In the genomic region with DNA sequence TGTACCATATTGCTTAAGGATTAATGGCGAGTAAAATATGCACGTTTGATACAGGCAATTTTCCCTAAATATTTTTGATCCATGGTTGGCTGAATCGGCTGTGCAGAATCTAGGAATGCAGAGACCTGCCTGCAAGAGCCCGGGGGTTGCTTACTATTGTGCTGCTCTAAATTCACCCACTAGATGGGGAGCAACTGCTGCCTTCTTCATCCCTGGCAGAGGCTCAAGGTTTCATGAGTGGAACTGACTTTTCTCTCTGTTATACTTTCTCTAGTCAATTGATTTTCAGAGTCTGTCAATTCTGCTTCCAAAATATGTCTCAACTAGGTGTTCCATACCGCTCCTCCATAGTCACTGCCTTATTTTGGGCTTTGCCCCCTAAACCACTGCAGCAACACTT, we compare ENCODE assay signal across 10 mouse cellular contexts.
DNase-seq lines count a peak whose midpoint lies in the region; ATAC-seq lines count a peak whose summit lies in the region.
"Had no signal": no experiment of that assay in that cellular context is flagged by ENCODE, and none has a peak within 500 bp of the region (broad histone marks: within the 10 kb centered on the region; RNA-seq: fewer than 3 reads in every experiment).

No protein-coding gene starts in this region.

- peak; percentile 26; the same call in 1 of the 2 replicates for ATAC-seq in embryonic facial prominence, embryonic 14.5 days (ENCODE audit: low read depth)

- intact Hi-C loops in left cerebral cortex, postnatal 14 days (cut with DNase I), result loop anchor here (5.0 to 10.0 kb wide), 2 partner anchors 86 to 504 kb away; a partner anchor contains a TSS

- H3K4me2 ChIP-seq in embryonic facial prominence, embryonic 14.5 days (ENCODE audit: low read depth, low read length), result no peak overlapping the region

- DNase-seq in embryonic facial prominence, embryonic 14.5 days (ENCODE audit: low spot score), result peak; percentile 73
- no peak for DNase-seq in embryonic facial prominence, embryonic 10.5 days (ENCODE audit: low spot score)
- peak; percentile 48 to 53 for DNase-seq in left cerebral cortex, postnatal 14 days (ENCODE audit: low spot score in 2 of 2)
- no peak for DNase-seq in left cerebral cortex, adult 8-10 months (ENCODE audit: low spot score in 2 of 2)
- peak; percentile 17 for DNase-seq in MN1 (ENCODE audit: low spot score)
- DNase-seq in layer of hippocampus, adult 9-10 months (ENCODE audit: low spot score), result peak; percentile 33
- no peak for DNase-seq in right cerebral cortex, postnatal 14 days
- DNase-seq in natural killer cell, adult 2 months (ENCODE audit: low spot score in 2 of 2), result no peak

- H3K36me3 ChIP-seq in embryonic facial prominence, embryonic 14.5 days (ENCODE audit: control insufficient read depth, insufficient read depth, low read length), result no peaks in the 10 kb centered on the region
- no peaks in the 10 kb centered on the region for H3K36me3 ChIP-seq in embryonic facial prominence, embryonic 10.5 days (replicated peaks)
- H3K36me3 ChIP-seq: forebrain, embryonic 10.5 days had no signal

- peaks cover 10% of the 10 kb centered on the region; the same call in 1 of the 2 replicates for H3K4me1 ChIP-seq in embryonic facial prominence, embryonic 14.5 days (ENCODE audit: control insufficient read depth, insufficient read depth, low read length)
- H3K4me1 ChIP-seq in embryonic facial prominence, embryonic 10.5 days, result peaks cover 33% of the 10 kb centered on the region

- no peaks in the 10 kb centered on the region for H3K9me3 ChIP-seq in embryonic facial prominence, embryonic 14.5 days (ENCODE audit: control insufficient read depth, low read length)
- H3K9me3 ChIP-seq in embryonic facial prominence, embryonic 10.5 days, result no peaks in the 10 kb centered on the region
- H3K9me3 ChIP-seq: forebrain, embryonic 10.5 days had no signal

- H3K9ac ChIP-seq in embryonic facial prominence, embryonic 14.5 days (ENCODE audit: low read depth, low read length), result no peak overlapping the region

- no peak overlapping the region for H3K27ac ChIP-seq in embryonic facial prominence, embryonic 14.5 days (replicated peaks; ENCODE audit: low read depth, low read length)
- H3K27ac ChIP-seq in embryonic facial prominence, embryonic 10.5 days (replicated peaks), result no peak overlapping the region
- H3K27ac ChIP-seq: forebrain, embryonic 10.5 days; macrophage had no signal

- WGBS in embryonic facial prominence, embryonic 14.5 days, result 59% methylated on average over 5 of the region's 5 CpGs
- WGBS in embryonic facial prominence, embryonic 10.5 days, result 81% methylated on average over 5 of the region's 5 CpGs

- H3K27me3 ChIP-seq in embryonic facial prominence, embryonic 14.5 days (replicated peaks; ENCODE audit: control insufficient read depth, insufficient read depth, low read length), result no peaks in the 10 kb centered on the region
- H3K27me3 ChIP-seq in embryonic facial prominence, embryonic 10.5 days (replicated peaks; ENCODE audit: low read depth, poor library complexity, severe bottlenecking), result peaks cover 16% of the 10 kb centered on the region

- no peak overlapping the region for H3K4me3 ChIP-seq in embryonic facial prominence, embryonic 14.5 days (ENCODE audit: low read depth, low read length)
- no peak overlapping the region for H3K4me3 ChIP-seq in embryonic facial prominence, embryonic 10.5 days
- H3K4me3 ChIP-seq: forebrain, embryonic 10.5 days had no signal

Comparison
In these comparisons a context has a peak if more than half of its experiments do, and no peak if none do; other contexts are left out.
1. DNase-seq: peak in embryonic facial prominence, embryonic 14.5 days (single experiment), left cerebral cortex, postnatal 14 days (2 of 2), MN1 (single experiment) and layer of hippocampus, adult 9-10 months (single experiment); none in embryonic facial prominence, embryonic 10.5 days (single experiment), left cerebral cortex, adult 8-10 months (0 of 2), right cerebral cortex, postnatal 14 days (single experiment) and natural killer cell, adult 2 months (0 of 2).